Mouse (Mus musculus) heart, adult 2 months (tissue): Measurements from ENCODE around the gene Tcf19.

ENCODE experiments used
- CTCF ChIP-seq: fragments of 200-600 bp; IDR thresholded peaks from 2 replicates; pipeline ENCODE4 v1.8.1; 2022; ENCODE audit warnings: antibody characterized with exemption, mild to moderate bottlenecking, moderate library complexity
- EP300 ChIP-seq: fragments of 200-500 bp; IDR thresholded peaks from 2 replicates; pipeline ENCODE4 v1.6.1; 2011; ENCODE audit warnings: low read depth, low read length, control low read depth; ENCODE audit not compliant: insufficient read depth

GRCm38 (mm10) chr17:35514756-35515155, 1.9 kb downstream of the Tcf19 start:
- no peak for TF ChIP-seq EP300
- TF ChIP-seq CTCF: no peak
